Mouse (Mus musculus) cortical plate, adult 2 months (tissue): ENCODE measurements around the gene Ddx52. TPM values are rescaled to one million over a fixed set of nuclear protein-coding genes. Genes with fewer than 3 reads are reported as not detected.

Source experiments
- H3K27ac ChIP-seq: fragments of 200-500 bp; 2 replicates; pipeline ENCODE4 v1.5.1; 2012; ENCODE audit warnings: low read length, control low read depth, inconsistent platforms; ENCODE audit not compliant: insufficient read depth
- H3K4me1 ChIP-seq: fragments of 200-500 bp; 2 replicates; pipeline ENCODE4 v1.6.1; 2011; ENCODE audit warnings: low read length; ENCODE audit not compliant: control insufficient read depth, insufficient read depth
- H3K4me3 ChIP-seq: fragments of 200-500 bp; 2 replicates; pipeline ENCODE4 v1.5.1; 2011; ENCODE audit warnings: mild to moderate bottlenecking, low read length, control low read depth; ENCODE audit not compliant: insufficient read depth
- CTCF ChIP-seq: fragments of 200-500 bp; IDR thresholded peaks from 2 replicates; pipeline ENCODE4 v1.5.1; 2011; ENCODE audit warnings: mild to moderate bottlenecking, control low read depth, low read length; ENCODE audit not compliant: insufficient read depth; ENCODE audit errors: extremely low read depth
- POLR2A ChIP-seq: fragments of 200-500 bp; IDR thresholded peaks from 2 replicates; pipeline ENCODE4 v1.6.1; 2011; ENCODE audit warnings: mild to moderate bottlenecking, low read length, control low read depth; ENCODE audit not compliant: insufficient read depth; ENCODE audit errors: extremely low read depth
- polyA plus RNA-seq: library from polyadenylated mRNA; depleted of rRNA; stranded (reverse); fragments of >200 nt; gene quantifications from 2 replicates; pipeline ENCODE4 v1.2.3, GENCODE M21; 2012

The Ddx52 gene
- polyA plus RNA-seq, 1 experiment = 12.3 TPM

DNA sequence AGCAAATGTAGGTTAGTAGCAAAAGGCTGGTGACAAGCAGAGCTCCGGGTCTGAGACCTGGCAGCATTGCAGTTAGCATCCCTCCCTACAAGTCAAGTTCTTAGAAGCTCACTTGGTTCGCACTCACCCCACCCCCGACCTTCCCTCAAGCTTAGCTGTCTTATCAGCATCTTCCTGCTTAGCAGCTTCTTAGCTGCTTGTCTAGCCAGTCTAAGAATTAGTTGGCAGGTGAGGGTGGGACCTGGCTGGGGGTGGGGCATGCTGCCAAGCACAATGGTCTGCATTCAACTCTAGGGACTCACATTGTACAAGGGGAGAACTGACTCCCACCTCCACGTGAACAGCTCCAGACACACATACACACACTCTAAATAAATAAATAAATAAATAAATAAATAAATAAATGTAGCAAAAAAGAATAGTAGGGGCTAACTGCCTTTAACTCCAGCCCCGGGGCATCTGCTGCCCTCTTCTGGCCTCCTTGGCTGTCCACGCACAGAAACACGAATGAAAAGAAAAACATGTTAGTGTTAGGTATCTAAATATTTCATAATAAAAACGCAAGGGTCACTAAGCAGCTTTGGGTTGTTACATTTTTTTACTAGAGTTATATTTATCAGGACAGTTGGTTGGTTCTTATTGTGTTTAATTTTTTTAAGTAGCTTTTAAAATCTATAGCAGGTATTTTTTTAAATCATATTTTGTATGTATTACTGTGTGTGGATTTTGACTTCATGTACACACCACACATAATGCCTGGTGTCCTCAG, 25.8 kb downstream of the Ddx52 start:
- Histone ChIP-seq H3K4me1 (peaks cover 4% of the 10 kb centered on the region; the same call in 1 of the 2 replicates), H3K4me3 (no peak overlapping the region), H3K27ac (no peak overlapping the region)
- TF ChIP-seq POLR2A = no peak
- TF ChIP-seq CTCF = no peak

GRCm38 (mm10) chr11:83968205-83968575, 26.3 kb downstream of the Ddx52 start:
- H3K4me1 ChIP-seq = peaks cover 4% of the 10 kb centered on the region; the same call in 1 of the 2 replicates
- TF ChIP-seq POLR2A (no peak), CTCF (no peak)
- H3K4me3 ChIP-seq = no peak overlapping the region

DNA sequence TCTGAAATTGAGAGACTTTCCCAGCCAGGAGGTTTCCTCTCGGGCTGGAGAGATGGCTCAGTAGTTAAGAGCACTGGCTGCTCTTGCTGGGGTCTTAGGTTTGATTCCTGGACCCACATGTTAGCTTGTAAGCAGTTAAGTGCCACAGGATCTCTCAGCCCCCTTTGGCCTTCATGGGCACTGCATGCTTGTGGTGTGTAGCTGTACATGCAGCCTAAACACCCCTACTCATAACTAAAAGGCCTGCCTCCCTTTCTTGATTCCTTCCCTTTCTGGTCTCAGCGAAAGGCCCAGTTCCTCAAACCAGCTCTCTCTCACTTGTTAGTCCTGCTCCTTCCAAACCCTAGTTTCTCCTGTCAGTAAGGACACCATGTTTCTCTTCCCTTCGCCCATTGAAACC, 27.2 kb downstream of the Ddx52 start:
- Histone ChIP-seq H3K27ac (no peak overlapping the region), H3K4me1 (peaks cover 2% of the 10 kb centered on the region; the same call in 1 of the 2 replicates), H3K4me3 (no peak overlapping the region)
- TF ChIP-seq POLR2A = no peak
- no peak for TF ChIP-seq CTCF

More at GRCm38 (mm10) chr11:83968205-83968575, 26.3 kb downstream of the Ddx52 start:
- H3K27ac ChIP-seq = no peak overlapping the region

DNA sequence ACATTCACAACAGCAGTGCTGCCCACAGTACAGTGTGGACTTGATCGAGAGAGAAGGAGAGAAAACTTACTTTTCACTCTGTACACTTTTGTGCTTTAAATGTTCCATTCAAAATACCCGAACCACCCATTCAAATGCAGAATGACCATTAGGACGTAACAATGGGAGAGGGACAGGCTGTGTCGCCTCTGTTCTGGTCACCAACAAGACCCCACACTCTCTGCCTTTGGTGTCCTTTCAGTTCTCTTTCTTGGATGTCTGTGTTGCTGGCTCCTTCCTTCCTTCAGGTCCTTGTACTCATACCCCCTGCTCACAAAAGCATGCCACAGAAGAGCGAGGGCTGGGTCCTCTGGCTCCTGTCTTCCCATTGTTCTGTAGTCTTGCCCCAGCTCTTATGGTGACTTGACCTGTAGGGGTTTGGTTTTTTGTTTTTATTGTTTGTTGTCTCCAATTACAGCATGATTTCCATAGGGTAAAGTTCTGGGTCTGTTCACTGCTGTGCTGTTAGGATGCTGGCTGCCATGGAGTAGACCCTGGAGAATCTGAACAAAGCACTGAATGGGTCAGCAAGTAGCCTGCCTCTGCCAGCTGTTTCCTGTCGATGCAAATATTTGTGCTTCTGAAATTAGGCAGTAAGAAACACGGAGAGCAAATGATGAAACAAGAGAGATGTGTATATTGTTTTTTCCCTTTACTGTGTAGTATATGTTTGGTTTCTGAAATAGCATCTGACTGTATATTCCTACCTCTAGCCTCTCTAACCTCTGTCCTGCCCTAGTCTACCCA, 32.9 kb downstream of the Ddx52 start:
- Histone ChIP-seq H3K4me3 (no peak overlapping the region), H3K27ac (no peak overlapping the region), H3K4me1 (no peaks in the 10 kb centered on the region)
- TF ChIP-seq POLR2A = no peak
- TF ChIP-seq CTCF = no peak

- no peak for TF ChIP-seq CTCF
- no peak for TF ChIP-seq POLR2A
- no peak overlapping the region for H3K27ac ChIP-seq
- no peaks in the 10 kb centered on the region for H3K4me1 ChIP-seq
- H3K4me3 ChIP-seq = no peak overlapping the region
Measured at GRCm38 (mm10) chr11:83975488-83975887, 33.6 kb downstream of the Ddx52 start.

GRCm38 (mm10) chr11:83976236-83976977, 34.5 kb downstream of the Ddx52 start:
- H3K27ac ChIP-seq = no peak overlapping the region
- TF ChIP-seq POLR2A = no peak
- TF ChIP-seq CTCF = no peak
- H3K4me3 ChIP-seq = no peak overlapping the region
- H3K4me1 ChIP-seq = no peaks in the 10 kb centered on the region

- no peak for TF ChIP-seq POLR2A
- no peak for TF ChIP-seq CTCF
- Histone ChIP-seq H3K4me3 (no peak overlapping the region), H3K27ac (no peak overlapping the region), H3K4me1 (no peaks in the 10 kb centered on the region)
Measured at GRCm38 (mm10) chr11:83977810-83978209, 35.9 kb downstream of the Ddx52 start.

GRCm38 (mm10) chr11:83979992-83980391, 38.1 kb downstream of the Ddx52 start:
- TF ChIP-seq CTCF (no peak), POLR2A (no peak)
- H3K27ac ChIP-seq = no peak overlapping the region

GRCm38 (mm10) chr11:83981338-83981737, 39.5 kb downstream of the Ddx52 start:
- Histone ChIP-seq H3K27ac (no peak overlapping the region), H3K4me3 (no peak overlapping the region), H3K4me1 (no peaks in the 10 kb centered on the region)
- no peak for TF ChIP-seq POLR2A
- TF ChIP-seq CTCF = no peak

More at GRCm38 (mm10) chr11:83979992-83980391, 38.1 kb downstream of the Ddx52 start:
- H3K4me1 ChIP-seq = no peaks in the 10 kb centered on the region
- H3K4me3 ChIP-seq = no peak overlapping the region
